Mouse (Mus musculus): Measurements from ENCODE around the gene Tctex1d2.
"Not testable (repeated sequence)": the region's sequence is repeated elsewhere in the genome, so short reads cannot be mapped to it uniquely, and the experiment has no call there.

The Tctex1d2 gene

GRCm38 (mm10) chr16:32431047-32431591 lies 11.6 kb downstream of the Tctex1d2 start:
- in situ Hi-C loops (cut with MboI, MseI): loop anchor here (5.0 kb wide), 1 partner anchor 81 kb away; no protein-coding TSS in a partner anchor

- in situ Hi-C loops (cut with MboI, MseI): loop anchor here (5.0 kb wide), 1 partner anchor 80 kb away; no protein-coding TSS in a partner anchor
Observed at GRCm38 (mm10) chr16:32431926-32432325, 12.4 kb downstream of the Tctex1d2 start.

- in situ Hi-C loops (cut with MboI, MseI): loop anchor here (5.0 kb wide), 1 partner anchor 79 kb away; no protein-coding TSS in a partner anchor
Observed at GRCm38 (mm10) chr16:32433138-32433537, 13.6 kb downstream of the Tctex1d2 start.

GRCm38 (mm10) chr16:32434066-32434465 lies 14.6 kb downstream of the Tctex1d2 start:
- in situ Hi-C loops (cut with MboI, MseI): loop anchor here (5.0 kb wide), 1 partner anchor 78 kb away; no protein-coding TSS in a partner anchor

GRCm38 (mm10) chr16:32434691-32435090 lies 15.2 kb downstream of the Tctex1d2 start:
- in situ Hi-C loops (cut with MboI, MseI): loop anchor here (5.0 kb wide), 1 partner anchor 78 kb away; no protein-coding TSS in a partner anchor

- in situ Hi-C loops (cut with MboI, MseI): no loop called here
Observed at GRCm38 (mm10) chr16:32436657-32437056, 17.2 kb downstream of the Tctex1d2 start.

- in situ Hi-C loops (cut with MboI, MseI): no loop called here
Observed at GRCm38 (mm10) chr16:32437266-32437665, 17.8 kb downstream of the Tctex1d2 start.

- in situ Hi-C loops (cut with MboI, MseI): no loop called here
Observed at GRCm38 (mm10) chr16:32441432-32441831, 21.9 kb downstream of the Tctex1d2 start.

GRCm38 (mm10) chr16:32444615-32445014 lies 25.1 kb downstream of the Tctex1d2 start:
- in situ Hi-C loops (cut with MboI, MseI): not testable (repeated sequence)

- in situ Hi-C loops (cut with MboI, MseI): no loop called here
Observed at GRCm38 (mm10) chr16:32445558-32445957, 26.1 kb downstream of the Tctex1d2 start.

GRCm38 (mm10) chr16:32446563-32447138 lies 27.1 kb downstream of the Tctex1d2 start:
- in situ Hi-C loops (cut with MboI, MseI): no loop called here

- in situ Hi-C loops (cut with MboI, MseI): no loop called here
Observed at GRCm38 (mm10) chr16:32449665-32450064, 30.2 kb downstream of the Tctex1d2 start.

- in situ Hi-C loops (cut with MboI, MseI): no loop called here
Observed at GRCm38 (mm10) chr16:32450133-32450532, 30.6 kb downstream of the Tctex1d2 start.

- in situ Hi-C loops (cut with MboI, MseI): no loop called here
Observed at GRCm38 (mm10) chr16:32453102-32453501, 33.6 kb downstream of the Tctex1d2 start.

GRCm38 (mm10) chr16:32454646-32455045 lies 35.1 kb downstream of the Tctex1d2 start:
- in situ Hi-C loops (cut with MboI, MseI): no loop called here

GRCm38 (mm10) chr16:32456086-32456485 lies 36.6 kb downstream of the Tctex1d2 start:
- in situ Hi-C loops (cut with MboI, MseI): no loop called here

GRCm38 (mm10) chr16:32456761-32457160 lies 37.3 kb downstream of the Tctex1d2 start:
- in situ Hi-C loops (cut with MboI, MseI): no loop called here

GRCm38 (mm10) chr16:32457589-32458386 lies 38.3 kb downstream of the Tctex1d2 start:
- in situ Hi-C loops (cut with MboI, MseI): no loop called here

- in situ Hi-C loops (cut with MboI, MseI): no loop called here
Observed at GRCm38 (mm10) chr16:32460518-32460917, 41.0 kb downstream of the Tctex1d2 start.

- in situ Hi-C loops (cut with MboI, MseI): no loop called here
Observed at GRCm38 (mm10) chr16:32461713-32462112, 42.2 kb downstream of the Tctex1d2 start.

- in situ Hi-C loops (cut with MboI, MseI): no loop called here
Observed at GRCm38 (mm10) chr16:32462950-32463349, 43.4 kb downstream of the Tctex1d2 start.

GRCm38 (mm10) chr16:32463426-32463825 lies 43.9 kb downstream of the Tctex1d2 start:
- in situ Hi-C loops (cut with MboI, MseI): no loop called here

Measured in regulatory T cell (primary cell).